Mouse (Mus musculus) small intestine, adult 2 months (tissue): ENCODE data around the gene Yipf3.

ENCODE experiments used
- CTCF ChIP-seq: fragments of 200-500 bp; IDR thresholded peaks from 2 replicates; pipeline ENCODE4 v1.5.1; 2012; ENCODE audit warnings: low read depth, mild to moderate bottlenecking, control low read depth, inconsistent platforms, low read length, moderate library complexity, mixed read lengths; ENCODE audit not compliant: insufficient replicate concordance, insufficient read length; ENCODE audit errors: extremely low read depth
- POLR2A ChIP-seq: fragments of 200-500 bp; IDR thresholded peaks from 2 replicates; pipeline ENCODE4 v1.6.1; 2012; ENCODE audit warnings: low read depth, mild to moderate bottlenecking, control low read depth, inconsistent platforms, low read length, moderate library complexity

- TF ChIP-seq POLR2A, result no peak
- TF ChIP-seq CTCF, result no peak
Observed at GRCm38 (mm10) chr17:46274465-46274864, 26.6 kb downstream of the Yipf3 start.
